Mouse (Mus musculus): ENCODE measurements around the gene Creg1. TPM values are rescaled to one million over a fixed set of nuclear protein-coding genes. Genes with fewer than 3 reads are reported as not detected.
"Not testable (repeated sequence)": the region's sequence is repeated elsewhere in the genome, so short reads cannot be mapped to it uniquely, and the experiment has no call there.

Gene Creg1
- polyA plus RNA-seq, 1 experiment = 12.8 TPM

DNA sequence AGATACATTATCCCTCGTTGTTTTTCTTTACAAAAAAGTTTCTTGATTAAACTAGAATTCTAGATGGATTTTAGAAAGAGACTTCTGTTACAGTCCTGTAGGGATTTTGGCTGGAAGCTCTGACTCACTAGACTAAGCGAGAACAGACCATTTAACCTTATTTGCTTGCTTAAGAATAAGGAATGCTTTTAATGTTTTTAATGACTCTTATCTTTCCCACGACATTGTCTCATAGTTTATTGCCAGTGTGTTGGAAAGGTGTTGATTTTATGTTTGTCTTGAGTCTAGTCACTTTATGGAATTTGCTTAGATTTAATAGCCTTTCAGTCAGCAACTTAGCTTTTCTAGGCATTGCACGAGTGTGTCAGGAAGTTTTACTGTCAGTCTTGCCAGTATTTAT, 8.4 kb upstream of the Creg1 start:
- DNase-seq (ENCODE audit: low read depth) = no peak

DNA sequence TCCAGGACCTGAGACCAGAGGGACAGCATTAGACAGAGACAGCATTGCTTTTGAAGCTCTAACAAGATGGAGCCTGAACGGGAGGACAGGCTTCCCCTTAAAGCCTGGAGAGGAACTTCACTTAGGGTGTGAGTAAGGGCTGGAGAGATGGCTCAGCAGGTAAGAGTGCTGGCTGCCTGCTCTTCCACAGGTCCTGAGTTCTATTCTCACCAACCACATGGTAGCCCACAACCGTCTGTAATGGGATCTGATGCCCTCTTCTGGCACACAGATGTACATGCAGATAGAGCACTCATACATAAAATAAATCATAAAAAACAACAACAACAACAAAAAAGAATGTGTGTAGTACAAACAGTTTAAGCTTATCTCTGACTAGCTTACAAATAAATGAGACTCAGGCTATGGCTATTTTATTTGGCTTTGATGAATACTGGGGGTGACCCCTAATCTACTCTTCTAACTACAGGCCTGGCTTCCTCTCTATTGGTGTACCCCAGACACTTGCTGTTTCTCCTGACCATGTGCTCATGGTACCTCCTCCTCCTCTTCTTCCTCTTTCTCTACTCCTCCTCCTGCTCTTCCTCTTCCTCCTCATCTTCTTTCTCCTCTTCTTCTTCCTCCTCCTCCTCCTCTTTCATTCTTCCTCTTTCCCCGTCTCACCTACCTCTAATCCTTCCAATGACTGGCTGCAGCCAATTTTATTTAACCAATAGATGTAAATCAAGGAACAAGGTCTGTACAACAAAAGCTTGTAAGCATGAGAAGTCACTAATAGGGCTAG, 1.8 kb upstream of the Creg1 start:
- no peak for DNase-seq (ENCODE audit: low read depth)
- TF ChIP-seq POLR2A (IDR thresholded peaks at IDR 0.05; ENCODE audit: borderline replicate concordance, extremely low read depth, insufficient read depth, insufficient read length, poor library complexity, severe bottlenecking) = no peak
- no peak for TF ChIP-seq CTCF (IDR thresholded peaks at IDR 0.05; ENCODE audit: borderline replicate concordance, extremely low read depth, insufficient read depth, insufficient read length)

More for the DNA sequence above, 8.4 kb upstream of the Creg1 start:
- TF ChIP-seq POLR2A (IDR thresholded peaks at IDR 0.05; ENCODE audit: borderline replicate concordance, extremely low read depth, insufficient read depth, insufficient read length, poor library complexity, severe bottlenecking) (no peak), CTCF (IDR thresholded peaks at IDR 0.05; ENCODE audit: borderline replicate concordance, extremely low read depth, insufficient read depth, insufficient read length) (no peak)

DNA sequence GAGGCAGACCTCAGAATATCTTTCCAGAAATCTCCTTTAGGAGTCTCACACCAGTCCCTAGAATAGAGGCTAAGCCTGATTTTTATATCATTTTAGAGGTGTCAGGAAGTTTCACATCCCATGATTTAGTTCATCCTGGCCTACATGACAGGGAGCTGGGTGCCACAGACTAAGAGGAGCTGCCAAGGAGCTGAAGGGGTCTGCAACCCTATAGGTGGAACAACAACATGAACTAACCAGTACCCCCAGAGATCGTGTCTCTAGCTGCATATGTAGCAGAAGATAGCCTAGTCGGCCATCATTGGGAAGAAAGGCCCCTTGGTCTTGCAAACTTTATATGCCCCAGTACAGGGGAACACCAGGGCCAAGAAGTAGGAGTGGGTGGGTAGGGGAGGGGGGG, 1.0 kb upstream of the Creg1 start:
- not testable (repeated sequence) for DNase-seq (ENCODE audit: low read depth)

- TF ChIP-seq POLR2A (IDR thresholded peaks at IDR 0.05; ENCODE audit: borderline replicate concordance, extremely low read depth, insufficient read depth, insufficient read length, poor library complexity, severe bottlenecking) (no peak), CTCF (IDR thresholded peaks at IDR 0.05; ENCODE audit: borderline replicate concordance, extremely low read depth, insufficient read depth, insufficient read length) (no peak)
- no peak for DNase-seq (ENCODE audit: low read depth)
Measured at GRCm38 (mm10) chr1:165762914-165763634, 472 bp upstream of the Creg1 start.

DNA sequence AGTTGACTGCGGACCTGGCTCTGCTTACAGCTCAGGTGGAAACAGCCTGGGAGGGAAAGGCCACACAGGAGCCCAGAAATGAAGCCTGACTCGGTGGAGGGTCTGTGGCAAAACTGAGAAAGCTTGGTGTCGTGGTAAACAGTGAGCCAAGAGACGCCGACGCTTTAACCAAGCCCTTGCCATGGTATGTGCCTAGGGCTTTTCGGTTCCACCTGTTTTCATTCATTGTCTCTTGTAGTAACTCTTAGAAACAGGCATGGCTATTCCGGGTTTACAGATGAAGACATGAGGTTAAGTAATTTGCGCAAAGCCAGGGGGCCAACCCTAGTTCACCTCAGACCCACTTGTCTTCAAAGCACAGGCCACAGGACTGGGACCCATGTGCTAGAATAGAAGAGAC, 1.0 kb downstream of the Creg1 start:
- no peak for DNase-seq (ENCODE audit: low read depth)
- TF ChIP-seq POLR2A (IDR thresholded peaks at IDR 0.05; ENCODE audit: borderline replicate concordance, extremely low read depth, insufficient read depth, insufficient read length, poor library complexity, severe bottlenecking) = no peak
- TF ChIP-seq CTCF (IDR thresholded peaks at IDR 0.05; ENCODE audit: borderline replicate concordance, extremely low read depth, insufficient read depth, insufficient read length) = no peak

- TF ChIP-seq CTCF (IDR thresholded peaks at IDR 0.05; ENCODE audit: borderline replicate concordance, extremely low read depth, insufficient read depth, insufficient read length) (no peak), POLR2A (IDR thresholded peaks at IDR 0.05; ENCODE audit: borderline replicate concordance, extremely low read depth, insufficient read depth, insufficient read length, poor library complexity, severe bottlenecking) (no peak)
- DNase-seq (ENCODE audit: low read depth) = no peak
Measured at GRCm38 (mm10) chr1:165765041-165765440, 1.5 kb downstream of the Creg1 start.

DNA sequence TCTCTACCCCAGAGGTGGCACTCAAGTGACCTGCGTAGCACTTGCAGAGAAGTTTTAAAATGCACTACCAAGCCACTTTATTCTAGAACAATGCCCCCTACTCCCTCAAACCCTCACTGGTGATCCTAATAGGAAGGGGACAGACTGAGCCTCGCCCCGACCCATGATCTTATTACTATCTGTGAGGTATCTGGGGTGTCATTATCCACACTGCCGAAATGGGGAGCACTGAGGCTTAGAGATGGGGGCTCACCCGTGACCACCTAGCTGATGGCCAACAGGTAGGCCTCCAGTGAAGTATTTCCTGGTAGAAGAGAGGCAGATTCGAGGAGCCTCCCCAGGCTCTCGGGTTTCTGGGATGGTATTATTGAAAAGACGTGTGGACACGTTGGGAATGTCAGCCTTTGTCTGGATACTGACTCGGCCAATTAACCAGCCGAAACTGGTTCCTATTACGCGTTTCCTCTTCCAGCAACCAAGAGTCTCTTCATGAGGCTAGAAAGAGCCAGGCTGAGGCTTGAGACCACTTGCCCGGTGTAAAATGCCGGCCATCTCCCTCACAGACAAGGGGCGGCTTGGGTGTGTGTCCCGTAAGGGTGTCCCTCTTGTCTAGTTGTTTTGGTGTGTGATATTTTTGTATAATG, 2.2 kb downstream of the Creg1 start:
- TF ChIP-seq POLR2A (IDR thresholded peaks at IDR 0.05; ENCODE audit: borderline replicate concordance, extremely low read depth, insufficient read depth, insufficient read length, poor library complexity, severe bottlenecking) (no peak), CTCF (IDR thresholded peaks at IDR 0.05; ENCODE audit: borderline replicate concordance, extremely low read depth, insufficient read depth, insufficient read length) (no peak)
- no peak for DNase-seq (ENCODE audit: low read depth)

DNA sequence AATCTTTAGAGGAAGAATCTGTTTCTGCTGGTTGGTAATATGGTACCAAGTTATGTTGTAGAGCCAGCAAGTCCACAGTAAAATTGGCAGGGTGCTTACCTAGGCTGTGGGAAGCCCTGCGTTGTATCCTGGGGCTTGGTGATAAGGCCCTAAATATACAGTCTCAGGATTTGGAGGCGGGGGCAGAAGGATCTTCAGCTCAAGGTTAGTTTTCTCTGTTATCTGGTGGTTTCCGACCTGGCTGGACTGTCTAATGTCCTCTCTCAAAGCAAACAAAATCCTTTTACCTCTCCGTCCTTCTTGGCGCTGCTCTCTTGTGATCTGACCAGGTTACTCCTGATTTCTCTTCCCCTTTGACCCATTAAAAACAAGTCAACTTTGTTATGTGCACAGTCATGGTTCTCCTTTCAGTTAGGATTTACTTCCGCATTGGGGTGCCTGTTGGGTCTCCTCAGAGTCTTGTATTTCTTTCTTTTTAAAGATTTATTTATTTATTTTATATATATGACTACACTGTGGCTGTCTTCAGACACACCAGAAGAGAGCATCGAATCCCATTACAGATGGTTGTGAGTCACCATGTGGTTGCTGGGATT, 2.8 kb downstream of the Creg1 start:
- no peak for DNase-seq (ENCODE audit: low read depth)
- TF ChIP-seq POLR2A (IDR thresholded peaks at IDR 0.05; ENCODE audit: borderline replicate concordance, extremely low read depth, insufficient read depth, insufficient read length, poor library complexity, severe bottlenecking) (no peak), CTCF (IDR thresholded peaks at IDR 0.05; ENCODE audit: borderline replicate concordance, extremely low read depth, insufficient read depth, insufficient read length) (no peak)

DNA sequence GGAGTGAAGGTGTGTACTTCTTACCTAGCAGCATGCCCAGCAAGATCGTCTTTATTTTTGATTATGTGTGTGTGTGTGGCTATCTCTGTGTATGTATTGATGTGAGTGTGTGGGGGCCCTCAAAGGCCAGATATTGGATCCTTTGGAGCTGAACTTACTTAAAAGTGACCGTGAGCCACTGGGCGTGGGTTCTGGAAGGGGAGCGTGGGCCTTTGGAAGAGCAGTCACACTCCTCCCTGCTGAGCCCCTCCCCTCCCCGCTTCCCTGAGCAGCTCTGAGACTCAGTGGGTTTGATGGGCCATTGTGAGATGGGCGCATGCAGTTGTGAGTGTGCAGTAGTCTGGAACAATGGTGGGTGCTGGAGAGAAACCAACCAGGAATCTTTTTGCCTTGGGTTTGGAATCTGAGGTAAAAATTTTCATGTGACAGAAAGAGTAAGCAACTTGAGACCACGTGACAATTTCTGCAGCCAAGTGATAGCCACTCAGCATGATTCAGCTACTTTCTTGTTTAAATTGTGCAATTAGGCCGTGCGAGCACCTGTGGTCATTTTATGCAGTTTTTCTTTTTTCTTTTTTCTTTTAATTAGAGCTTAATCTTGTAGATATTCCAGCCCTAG, 5.5 kb downstream of the Creg1 start:
- DNase-seq (ENCODE audit: low read depth) = no peak
- TF ChIP-seq POLR2A (IDR thresholded peaks at IDR 0.05; ENCODE audit: borderline replicate concordance, extremely low read depth, insufficient read depth, insufficient read length, poor library complexity, severe bottlenecking) = no peak
- no peak for TF ChIP-seq CTCF (IDR thresholded peaks at IDR 0.05; ENCODE audit: borderline replicate concordance, extremely low read depth, insufficient read depth, insufficient read length)

- TF ChIP-seq POLR2A (IDR thresholded peaks at IDR 0.05; ENCODE audit: borderline replicate concordance, extremely low read depth, insufficient read depth, insufficient read length, poor library complexity, severe bottlenecking) (no peak), CTCF (IDR thresholded peaks at IDR 0.05; ENCODE audit: borderline replicate concordance, extremely low read depth, insufficient read depth, insufficient read length) (no peak)
- no peak for DNase-seq (ENCODE audit: low read depth)
Measured at GRCm38 (mm10) chr1:165770181-165770759, 6.7 kb downstream of the Creg1 start.

DNA sequence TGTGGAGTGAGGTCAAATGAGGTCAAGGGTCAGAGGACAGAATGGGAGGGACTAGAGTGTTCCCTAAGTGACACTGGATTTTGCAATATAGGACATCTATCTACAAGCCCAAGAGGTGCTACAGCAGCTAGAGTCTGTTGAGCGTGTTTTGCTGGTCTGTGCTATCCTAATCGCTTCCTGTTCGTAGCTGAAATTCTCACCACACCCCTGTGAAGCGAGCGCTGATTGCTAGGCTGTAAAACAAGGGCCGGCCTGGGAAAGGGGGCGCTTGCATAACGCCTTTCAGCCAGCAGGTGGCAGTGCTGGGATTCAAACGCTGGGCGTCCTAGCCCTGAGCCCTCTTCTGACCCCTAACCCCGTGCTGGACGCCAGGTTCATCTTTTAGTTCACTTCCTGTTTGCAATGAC, 7.9 kb downstream of the Creg1 start:
- peak; percentile 92 for TF ChIP-seq CTCF (IDR thresholded peaks at IDR 0.05; ENCODE audit: borderline replicate concordance, extremely low read depth, insufficient read depth, insufficient read length)
- no peak for TF ChIP-seq POLR2A (IDR thresholded peaks at IDR 0.05; ENCODE audit: borderline replicate concordance, extremely low read depth, insufficient read depth, insufficient read length, poor library complexity, severe bottlenecking)

More for the DNA sequence above, 7.9 kb downstream of the Creg1 start:
- DNase-seq (ENCODE audit: low read depth) = peak; percentile 80
